Mouse (Mus musculus) embryonic facial prominence, embryonic 14.5 days (tissue): Measurements from ENCODE around the gene Ppm1n. TPM values are rescaled to one million over a fixed set of nuclear protein-coding genes. Genes with fewer than 3 reads are reported as not detected.

Experiments used
- ATAC-seq: fragments of 200-750 bp; cut with Nextera tagmentation; 2 replicates; pipeline ENCODE4 v1.8.0; 2017; ENCODE audit warnings: low read depth, moderate number of reproducible peaks, moderate TSS enrichment
- DNase-seq: peaks from one replicate; pipeline ENCODE4 v3.0.0-alpha.2; 2015; ENCODE audit warnings: low spot score
- H3K27ac ChIP-seq: fragments of 300-500 bp; sonication (generic); replicated peaks from 2 replicates; pipeline ENCODE4 v1.5.1; 2014; ENCODE audit warnings: low read depth, mild to moderate bottlenecking, low read length, moderate library complexity
- H3K27me3 ChIP-seq: fragments of 300-500 bp; sonication (generic); replicated peaks from 2 replicates; pipeline ENCODE4 v1.6.1; 2014; ENCODE audit warnings: low read length; ENCODE audit not compliant: control insufficient read depth, insufficient read depth
- H3K36me3 ChIP-seq: fragments of 300-500 bp; sonication (generic); 2 replicates; pipeline ENCODE4 v1.6.1; 2014; ENCODE audit warnings: low read length, mixed read lengths; ENCODE audit not compliant: control insufficient read depth, insufficient read depth
- H3K4me1 ChIP-seq: fragments of 300-500 bp; sonication (generic); 2 replicates; pipeline ENCODE4 v1.6.1; 2014; ENCODE audit warnings: antibody characterized with exemption, low read length; ENCODE audit not compliant: control insufficient read depth, insufficient read depth
- H3K4me2 ChIP-seq: fragments of 300-500 bp; sonication (generic); 2 replicates; pipeline ENCODE4 v1.6.1; 2014; ENCODE audit warnings: low read depth, mild to moderate bottlenecking, low read length, moderate library complexity, mixed read lengths
- H3K4me3 ChIP-seq: fragments of 300-500 bp; sonication (generic); 2 replicates; pipeline ENCODE4 v1.5.1; 2014; ENCODE audit warnings: low read depth, mild to moderate bottlenecking, low read length
- H3K9ac ChIP-seq: fragments of 300-500 bp; sonication (generic); 2 replicates; pipeline ENCODE4 v1.6.1; 2014; ENCODE audit warnings: low read depth, mild to moderate bottlenecking, low read length, moderate library complexity, mixed read lengths
- H3K9me3 ChIP-seq: fragments of 300-500 bp; sonication (generic); 2 replicates; pipeline ENCODE4 v1.6.1; 2016; ENCODE audit warnings: low read length; ENCODE audit not compliant: control insufficient read depth
- WGBS: fragments of 180-500 bp; shearing (Covaris S2); extraction: QIAGEN DNeasy Blood & Tissue Kit; methylation state at CpG from one replicate; pipeline ENCODE4 v1.1.7; 2014; 5-methylcytosine and 5-hydroxymethylcytosine counted together
- polyA plus RNA-seq: library from polyadenylated mRNA; unstranded; fragments of >200 nt; fragmentation: Nextera tagmentation; extraction: Ambion mirVana; gene quantifications from 2 replicates; pipeline ENCODE4 v1.2.1, GENCODE M21; 2014

Gene Ppm1n
- polyA plus RNA-seq, 1 experiment from 2014 or later: 0.49 TPM

GRCm38 (mm10) chr7:19321464-19321863, 41.6 kb upstream of the Ppm1n start:
- H3K4me1 ChIP-seq: peaks cover 13% of the 10 kb centered on the region
- H3K36me3 ChIP-seq: no peaks in the 10 kb centered on the region
- no peak for ATAC-seq
- no peak overlapping the region for H3K27ac ChIP-seq
- WGBS: 59% methylated on average over 5 of the region's 5 CpGs
- H3K4me3 ChIP-seq: no peak overlapping the region
- no peaks in the 10 kb centered on the region; the same call in none of the 2 replicates for H3K27me3 ChIP-seq
- no peak overlapping the region for H3K9ac ChIP-seq
- no peak overlapping the region for H3K4me2 ChIP-seq
- no peak for DNase-seq
- no peaks in the 10 kb centered on the region for H3K9me3 ChIP-seq

GRCm38 (mm10) chr7:19320637-19321036, 40.8 kb upstream of the Ppm1n start:
- Histone ChIP-seq H3K4me3 (peak overlapping the region; percentile 53; the same call in 1 of the 2 replicates), H3K27me3 (peaks cover 5% of the 10 kb centered on the region), H3K4me2 (peak overlapping the region; percentile 87), H3K36me3 (no peaks in the 10 kb centered on the region), H3K9ac (peak overlapping the region; percentile 73; the same call in 1 of the 2 replicates), H3K27ac (no peak overlapping the region), H3K4me1 (peaks cover 9% of the 10 kb centered on the region; the same call in 1 of the 2 replicates), H3K9me3 (no peaks in the 10 kb centered on the region)
- ATAC-seq: no peak
- DNase-seq: no peak
- 42% methylated on average over 7 of the region's 7 CpGs for WGBS

- peaks cover 9% of the 10 kb centered on the region; the same call in 1 of the 2 replicates for H3K4me1 ChIP-seq
- no peak overlapping the region; the same call in 1 of the 2 replicates for H3K27ac ChIP-seq
- H3K27me3 ChIP-seq: peaks cover 5% of the 10 kb centered on the region
Observed at GRCm38 (mm10) chr7:19319906-19320305, 40.0 kb upstream of the Ppm1n start.

GRCm38 (mm10) chr7:19319458-19319857, 39.6 kb upstream of the Ppm1n start:
- ATAC-seq (peak; percentile 59), DNase-seq (no peak)
- Histone ChIP-seq H3K4me1 (peaks cover 9% of the 10 kb centered on the region; the same call in 1 of the 2 replicates), H3K4me3 (peak overlapping the region; percentile 53), H3K9me3 (no peaks in the 10 kb centered on the region), H3K9ac (peak overlapping the region; percentile 73), H3K27me3 (peaks cover 5% of the 10 kb centered on the region), H3K27ac (no peak overlapping the region; the same call in 1 of the 2 replicates), H3K4me2 (peak overlapping the region; percentile 87), H3K36me3 (no peaks in the 10 kb centered on the region)
- 21% methylated on average over 9 of the region's 9 CpGs for WGBS

More at GRCm38 (mm10) chr7:19319906-19320305, 40.0 kb upstream of the Ppm1n start:
- DNase-seq (peak; percentile 97), ATAC-seq (peak; percentile 95)
- Histone ChIP-seq H3K9me3 (no peaks in the 10 kb centered on the region), H3K9ac (peak overlapping the region; percentile 73), H3K4me3 (peak overlapping the region; percentile 53), H3K4me2 (peak overlapping the region; percentile 87), H3K36me3 (no peaks in the 10 kb centered on the region)
- WGBS: 0% methylated on average over 20 of the region's 41 CpGs

GRCm38 (mm10) chr7:19318676-19319075, 38.8 kb upstream of the Ppm1n start:
- no peak for ATAC-seq
- Histone ChIP-seq H3K9ac (no peak overlapping the region), H3K9me3 (no peaks in the 10 kb centered on the region), H3K4me2 (no peak overlapping the region), H3K27ac (no peak overlapping the region), H3K4me1 (peaks cover 9% of the 10 kb centered on the region; the same call in 1 of the 2 replicates), H3K27me3 (peaks cover 5% of the 10 kb centered on the region), H3K36me3 (no peaks in the 10 kb centered on the region), H3K4me3 (no peak overlapping the region)
- 75% methylated on average over 7 of the region's 7 CpGs for WGBS
- DNase-seq: no peak

- Histone ChIP-seq H3K27ac (no peak overlapping the region), H3K4me3 (no peak overlapping the region), H3K27me3 (peaks cover 5% of the 10 kb centered on the region), H3K9ac (no peak overlapping the region), H3K36me3 (no peaks in the 10 kb centered on the region), H3K4me1 (peaks cover 9% of the 10 kb centered on the region; the same call in 1 of the 2 replicates), H3K4me2 (no peak overlapping the region), H3K9me3 (no peaks in the 10 kb centered on the region)
- ATAC-seq: no peak
- WGBS: 61% methylated on average over 2 of the region's 2 CpGs
- DNase-seq: no peak
Observed at GRCm38 (mm10) chr7:19318201-19318600, 38.3 kb upstream of the Ppm1n start.

- DNase-seq: no peak
- no peak overlapping the region for H3K27ac ChIP-seq
- H3K9me3 ChIP-seq: no peaks in the 10 kb centered on the region
- H3K4me3 ChIP-seq: no peak overlapping the region
- H3K4me1 ChIP-seq: peaks cover 9% of the 10 kb centered on the region; the same call in 1 of the 2 replicates
- ATAC-seq: no peak
- no peak overlapping the region for H3K4me2 ChIP-seq
- H3K36me3 ChIP-seq: no peaks in the 10 kb centered on the region
- H3K27me3 ChIP-seq: peaks cover 5% of the 10 kb centered on the region
- H3K9ac ChIP-seq: no peak overlapping the region
- 57% methylated on average over 13 of the region's 14 CpGs for WGBS
Observed at GRCm38 (mm10) chr7:19316451-19317161, 36.7 kb upstream of the Ppm1n start.

- Histone ChIP-seq H3K27ac (no peak overlapping the region), H3K4me1 (no peaks in the 10 kb centered on the region), H3K27me3 (peaks cover 5% of the 10 kb centered on the region), H3K36me3 (no peaks in the 10 kb centered on the region), H3K9me3 (no peaks in the 10 kb centered on the region), H3K4me3 (no peak overlapping the region), H3K9ac (no peak overlapping the region), H3K4me2 (no peak overlapping the region)
- no peak for DNase-seq
- ATAC-seq: no peak
- WGBS: 45% methylated on average over 5 of the region's 5 CpGs
Observed at GRCm38 (mm10) chr7:19314033-19314432, 34.2 kb upstream of the Ppm1n start.
